Mouse (Mus musculus) splenic B cell, adult 2 months (primary cell): Measurements from ENCODE around the gene Sap30l.

Experiments
- DNase-seq: peaks from one replicate; pipeline ENCODE4 v3.0.0-alpha.2; 2011; ENCODE audit warnings: low read depth, low spot score
- H3K27me3 ChIP-seq: 2 replicates; pipeline ENCODE4 v1.6.1; 2012; ENCODE audit warnings: mild to moderate bottlenecking, low read length, moderate library complexity, mixed read lengths; ENCODE audit not compliant: control insufficient read depth, poor library complexity, insufficient read depth, severe bottlenecking
- H3K36me3 ChIP-seq: 2 replicates; pipeline ENCODE4 v1.6.1; 2012; ENCODE audit warnings: mild to moderate bottlenecking, low read length, moderate library complexity, mixed read lengths; ENCODE audit not compliant: control insufficient read depth, poor library complexity, insufficient read depth, severe bottlenecking

The Sap30l gene

GRCm38 (mm10) chr11:57850931-57851330 lies 49.5 kb downstream of the Sap30l start:
- DNase-seq = no peak
- no peaks in the 10 kb centered on the region for H3K36me3 ChIP-seq
- no peaks in the 10 kb centered on the region for H3K27me3 ChIP-seq

GRCm38 (mm10) chr11:57853571-57853970 lies 52.1 kb downstream of the Sap30l start:
- H3K36me3 ChIP-seq = no peaks in the 10 kb centered on the region
- H3K27me3 ChIP-seq = no peaks in the 10 kb centered on the region
- no peak for DNase-seq

GRCm38 (mm10) chr11:57857709-57858108 lies 56.3 kb downstream of the Sap30l start:
- H3K27me3 ChIP-seq = no peaks in the 10 kb centered on the region
- no peak for DNase-seq
- H3K36me3 ChIP-seq = no peaks in the 10 kb centered on the region
